Comparison of ENCODE assay signal across 10 mouse cellular contexts in the genomic region with DNA sequence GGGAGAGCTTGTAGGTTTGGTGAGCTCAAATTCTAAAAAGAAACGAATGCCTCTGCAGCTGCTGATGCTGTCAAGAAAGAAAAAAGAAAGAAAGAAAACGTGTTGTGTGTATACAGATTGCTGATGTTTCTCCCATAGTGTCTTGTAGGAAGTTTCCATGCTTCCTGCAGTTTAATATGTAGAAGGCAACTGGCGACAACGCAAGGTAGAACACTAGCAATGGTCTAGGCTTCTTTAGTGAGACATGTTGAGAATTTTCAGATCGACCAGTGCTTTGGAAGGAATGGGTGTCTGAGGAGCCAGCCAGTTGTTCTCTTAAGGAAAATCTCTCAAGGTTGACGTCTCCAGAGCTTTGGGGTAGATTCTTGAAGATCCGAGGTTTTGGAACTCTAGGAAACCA. TPM values are rescaled to one million over a fixed set of nuclear protein-coding genes. Genes with fewer than 3 reads are reported as not detected.
A peak's percentile ranks its signal among the peaks of the same experiment; 100 is the strongest.
DNase-seq lines count a peak whose midpoint lies in the region; ATAC-seq and TF ChIP-seq lines count a peak whose summit lies in the region.
"Had no signal": no experiment of that assay in that cellular context is flagged by ENCODE, and none has a peak within 500 bp of the region (broad histone marks: within the 10 kb centered on the region; RNA-seq: fewer than 3 reads in every experiment).

No protein-coding gene starts in this region.

- no peak for TF ChIP-seq POLR2A in cortical plate, adult 2 months (IDR thresholded peaks at IDR 0.05; ENCODE audit: extremely low read depth, insufficient read depth, low read length)

- no peak for ATAC-seq in intestine, embryonic 14.5 days (replicated peaks; ENCODE audit: low FRiP score, low TSS enrichment, low read depth)
- ATAC-seq in intestine, postnatal 0 days: no peak
- ATAC-seq in forebrain, embryonic 13.5 days: no peak; the same call in 1 of the 2 replicates
- no peak for ATAC-seq in midbrain, embryonic 12.5 days (ENCODE audit: low FRiP score, low read depth)
- no peak for ATAC-seq in cerebellum, adult (ENCODE audit: insufficient number of reproducible peaks, low FRiP score, low TSS enrichment)

- no peaks in the 10 kb centered on the region for H3K9me3 ChIP-seq in intestine, embryonic 14.5 days (ENCODE audit: control insufficient read depth, low read length)
- no peaks in the 10 kb centered on the region for H3K9me3 ChIP-seq in intestine, postnatal 0 days (ENCODE audit: control insufficient read depth)
- H3K9me3 ChIP-seq in forebrain, embryonic 13.5 days (replicated peaks): no peaks in the 10 kb centered on the region
- H3K9me3 ChIP-seq in midbrain, embryonic 12.5 days: no peaks in the 10 kb centered on the region

- no peak for TF ChIP-seq CTCF in intestine, postnatal 0 days (IDR thresholded peaks at IDR 0.05; ENCODE audit: low read depth)
- TF ChIP-seq CTCF in cortical plate, adult 2 months (IDR thresholded peaks at IDR 0.05; ENCODE audit: extremely low read depth, insufficient read depth, low read length): no peak

- 25% methylated on average over 7 of the region's 7 CpGs for WGBS in intestine, embryonic 14.5 days
- WGBS in intestine, postnatal 0 days: 28% methylated on average over 7 of the region's 7 CpGs
- WGBS in forebrain, embryonic 13.5 days: 33% methylated on average over 7 of the region's 7 CpGs
- WGBS in midbrain, embryonic 12.5 days: 26% methylated on average over 7 of the region's 7 CpGs

- no peaks in the 10 kb centered on the region; the same call in 1 of the 2 replicates for H3K4me1 ChIP-seq in intestine, embryonic 14.5 days (replicated peaks; ENCODE audit: control insufficient read depth, insufficient read depth, low read length)
- no peaks in the 10 kb centered on the region for H3K4me1 ChIP-seq in intestine, postnatal 0 days (replicated peaks; ENCODE audit: control insufficient read depth, insufficient read depth, low read length)
- no peaks in the 10 kb centered on the region for H3K4me1 ChIP-seq in cortical plate, adult 2 months (ENCODE audit: control insufficient read depth, insufficient read depth, low read length)
- peaks cover 13% of the 10 kb centered on the region for H3K4me1 ChIP-seq in forebrain, embryonic 13.5 days
- peaks cover 15% of the 10 kb centered on the region for H3K4me1 ChIP-seq in midbrain, embryonic 12.5 days

- peak overlapping the region; percentile 69 for H3K4me2 ChIP-seq in intestine, embryonic 14.5 days (ENCODE audit: low read length)
- H3K4me2 ChIP-seq in intestine, postnatal 0 days (replicated peaks; ENCODE audit: low read depth): no peak overlapping the region
- peak overlapping the region; percentile 69 for H3K4me2 ChIP-seq in forebrain, embryonic 13.5 days
- H3K4me2 ChIP-seq in midbrain, embryonic 12.5 days (replicated peaks): peak overlapping the region; percentile 73

- H3K9ac ChIP-seq in intestine, embryonic 14.5 days (ENCODE audit: low read length): no peak overlapping the region
- no peak overlapping the region for H3K9ac ChIP-seq in intestine, postnatal 0 days (ENCODE audit: low read depth, low read length)
- 0 out of 2 replicates have a peak overlapping the region, but pooled peaks have one; percentile 60 for H3K9ac ChIP-seq in forebrain, embryonic 13.5 days
- H3K9ac ChIP-seq in midbrain, embryonic 12.5 days (replicated peaks): no peak overlapping the region; the same call in 1 of the 2 replicates

- H3K4me3 ChIP-seq in intestine, embryonic 14.5 days (ENCODE audit: low read depth, low read length): peak overlapping the region; percentile 25; the same call in 1 of the 2 replicates
- no peak overlapping the region for H3K4me3 ChIP-seq in intestine, postnatal 0 days (ENCODE audit: low read depth, low read length)
- H3K4me3 ChIP-seq in cortical plate, adult 2 months (ENCODE audit: insufficient read depth, low read length): peak overlapping the region; percentile 66
- peak overlapping the region; percentile 45 for H3K4me3 ChIP-seq in forebrain, embryonic 13.5 days
- peak overlapping the region; percentile 44 for H3K4me3 ChIP-seq in midbrain, embryonic 12.5 days

- no peaks in the 10 kb centered on the region for H3K36me3 ChIP-seq in intestine, embryonic 14.5 days (ENCODE audit: control insufficient read depth, insufficient read depth, low read length)
- H3K36me3 ChIP-seq in intestine, postnatal 0 days (ENCODE audit: control insufficient read depth, insufficient read depth): no peaks in the 10 kb centered on the region
- no peaks in the 10 kb centered on the region for H3K36me3 ChIP-seq in forebrain, embryonic 13.5 days (ENCODE audit: poor library complexity, severe bottlenecking)
- no peaks in the 10 kb centered on the region for H3K36me3 ChIP-seq in midbrain, embryonic 12.5 days

- no peak for DNase-seq in intestine, embryonic 14.5 days (ENCODE audit: low spot score)
- no peak for DNase-seq in cerebellum, postnatal 36 days
- DNase-seq in cerebellum, postnatal 4 days (ENCODE audit: low spot score in 2 of 2): no peak
- DNase-seq: adrenal gland, adult 2 months; gastrocnemius, postnatal 25 days had no signal

- H3K27ac ChIP-seq in intestine, embryonic 14.5 days (ENCODE audit: low read depth): no peak overlapping the region
- no peak overlapping the region for H3K27ac ChIP-seq in intestine, postnatal 0 days (ENCODE audit: low read depth, low read length)
- H3K27ac ChIP-seq in cortical plate, adult 2 months (ENCODE audit: insufficient read depth, low read length): no peak overlapping the region
- no peak overlapping the region for H3K27ac ChIP-seq in forebrain, embryonic 13.5 days
- H3K27ac ChIP-seq in midbrain, embryonic 12.5 days (replicated peaks): no peak overlapping the region

- 0 out of 2 replicates have a peak, but pooled peaks cover 6% of the 10 kb centered on the region for H3K27me3 ChIP-seq in intestine, embryonic 14.5 days (replicated peaks; ENCODE audit: control insufficient read depth, insufficient read depth, low read length)
- no peaks in the 10 kb centered on the region; the same call in 1 of the 2 replicates for H3K27me3 ChIP-seq in intestine, postnatal 0 days (replicated peaks; ENCODE audit: control insufficient read depth, insufficient read depth, low read length)
- H3K27me3 ChIP-seq in forebrain, embryonic 13.5 days: no peaks in the 10 kb centered on the region
- no peaks in the 10 kb centered on the region for H3K27me3 ChIP-seq in midbrain, embryonic 12.5 days

RNA-seq across cellular contexts. Expression of a gene that starts 0.4 kb away (rescaled TPM):
- not detected in 2 replicates for polyA plus RNA-seq in intestine, embryonic 14.5 days (2014; fragmentation: Nextera tagmentation; extraction: Ambion mirVana)
- 0.12 TPM in 1 of 2 replicates, not detected in the other for polyA plus RNA-seq in intestine, postnatal 0 days (2015; fragmentation: Nextera tagmentation; extraction: Ambion mirVana)
- polyA plus RNA-seq in cortical plate, adult 2 months (2012; rRNA removed): 7.2 and 7.5 TPM in 2 replicates
- 0.87 and 1.2 TPM in 2 replicates for polyA plus RNA-seq in forebrain, embryonic 13.5 days (2015; fragmentation: Nextera tagmentation; extraction: Ambion mirVana)
- polyA plus RNA-seq in midbrain, embryonic 12.5 days (2016; fragmentation: Nextera tagmentation; extraction: Ambion mirVana): 0.41 TPM in 1 of 2 replicates, not detected in the other
- polyA plus RNA-seq: adrenal gland, adult 2 months had no signal

RNA-seq across cellular contexts. Expression of a gene that starts 13.4 kb away (rescaled TPM):
- 96.8 and 116 TPM in 2 replicates for polyA plus RNA-seq in intestine, embryonic 14.5 days (2014; fragmentation: Nextera tagmentation; extraction: Ambion mirVana)
- polyA plus RNA-seq in intestine, postnatal 0 days (2015; fragmentation: Nextera tagmentation; extraction: Ambion mirVana): 22.7 and 23.0 TPM in 2 replicates
- 69.7 and 77.5 TPM in 2 replicates for polyA plus RNA-seq in cortical plate, adult 2 months (2012; rRNA removed)
- 270 and 293 TPM in 2 replicates for polyA plus RNA-seq in forebrain, embryonic 13.5 days (2015; fragmentation: Nextera tagmentation; extraction: Ambion mirVana)
- 251 and 275 TPM in 2 replicates for polyA plus RNA-seq in midbrain, embryonic 12.5 days (2016; fragmentation: Nextera tagmentation; extraction: Ambion mirVana)

RNA-seq across cellular contexts. Expression of a gene that starts 15.5 kb away (rescaled TPM):
- polyA plus RNA-seq in intestine, embryonic 14.5 days (2014; fragmentation: Nextera tagmentation; extraction: Ambion mirVana): not detected in 2 replicates
- polyA plus RNA-seq in intestine, postnatal 0 days (2015; fragmentation: Nextera tagmentation; extraction: Ambion mirVana): not detected in 2 replicates
- polyA plus RNA-seq in cortical plate, adult 2 months (2012; rRNA removed): 0.02 and 0.04 TPM in 2 replicates
- not detected in 2 replicates for polyA plus RNA-seq in forebrain, embryonic 13.5 days (2015; fragmentation: Nextera tagmentation; extraction: Ambion mirVana)
- not detected in 2 replicates for polyA plus RNA-seq in midbrain, embryonic 12.5 days (2016; fragmentation: Nextera tagmentation; extraction: Ambion mirVana)
- polyA plus RNA-seq: adrenal gland, adult 2 months had no signal
